Mouse (Mus musculus): Measurements from ENCODE around the gene Plekhb1. TPM values are rescaled to one million over a fixed set of nuclear protein-coding genes. Genes with fewer than 3 reads are reported as not detected.

The Plekhb1 gene
- polyA plus RNA-seq, 1 experiment from 2014 or later, result 2.6 TPM

- Histone ChIP-seq H3K9me3 (ENCODE audit: control insufficient read depth, low read length) (no peaks in the 10 kb centered on the region), H3K4me3 (ENCODE audit: low read length) (no peak overlapping the region), H3K4me2 (replicated peaks; ENCODE audit: low read depth, low read length) (peak overlapping the region; percentile 32), H3K27ac (ENCODE audit: low read depth, low read length) (no peak overlapping the region), H3K27me3 (ENCODE audit: control insufficient read depth, insufficient read depth, low read length) (no peaks in the 10 kb centered on the region), H3K36me3 (ENCODE audit: control insufficient read depth, insufficient read depth, low read length) (no peaks in the 10 kb centered on the region), H3K9ac (ENCODE audit: low read depth, low read length) (no peak overlapping the region), H3K4me1 (ENCODE audit: control insufficient read depth, insufficient read depth, low read length) (peaks cover 3% of the 10 kb centered on the region; the same call in 1 of the 2 replicates)
- WGBS, result 1% methylated on average over 13 of the region's 13 CpGs
- peak; percentile 93 for ATAC-seq (ENCODE audit: low FRiP score, low TSS enrichment)
Measured at GRCm38 (mm10) chr7:100663190-100663589, 976 bp upstream of the Plekhb1 start.

GRCm38 (mm10) chr7:100661264-100661663, 950 bp downstream of the Plekhb1 start:
- Histone ChIP-seq H3K4me2 (replicated peaks; ENCODE audit: low read depth, low read length) (no peak overlapping the region), H3K36me3 (ENCODE audit: control insufficient read depth, insufficient read depth, low read length) (no peaks in the 10 kb centered on the region), H3K4me3 (ENCODE audit: low read length) (no peak overlapping the region), H3K4me1 (ENCODE audit: control insufficient read depth, insufficient read depth, low read length) (peaks cover 4% of the 10 kb centered on the region; the same call in 1 of the 2 replicates), H3K9me3 (ENCODE audit: control insufficient read depth, low read length) (no peaks in the 10 kb centered on the region), H3K27me3 (ENCODE audit: control insufficient read depth, insufficient read depth, low read length) (no peaks in the 10 kb centered on the region), H3K9ac (ENCODE audit: low read depth, low read length) (no peak overlapping the region), H3K27ac (ENCODE audit: low read depth, low read length) (no peak overlapping the region)
- ATAC-seq (ENCODE audit: low FRiP score, low TSS enrichment), result no peak
- WGBS, result 85% methylated on average over 7 of the region's 7 CpGs

GRCm38 (mm10) chr7:100658093-100658578, 4.1 kb downstream of the Plekhb1 start:
- peak; percentile 65 for ATAC-seq (ENCODE audit: low FRiP score, low TSS enrichment)
- Histone ChIP-seq H3K4me2 (replicated peaks; ENCODE audit: low read depth, low read length) (peak overlapping the region; percentile 38), H3K27me3 (ENCODE audit: control insufficient read depth, insufficient read depth, low read length) (no peaks in the 10 kb centered on the region), H3K9me3 (ENCODE audit: control insufficient read depth, low read length) (no peaks in the 10 kb centered on the region), H3K4me1 (ENCODE audit: control insufficient read depth, insufficient read depth, low read length) (peaks cover 4% of the 10 kb centered on the region; the same call in 1 of the 2 replicates), H3K36me3 (ENCODE audit: control insufficient read depth, insufficient read depth, low read length) (no peaks in the 10 kb centered on the region), H3K27ac (ENCODE audit: low read depth, low read length) (no peak overlapping the region), H3K4me3 (ENCODE audit: low read length) (peak overlapping the region; percentile 25; the same call in 1 of the 2 replicates), H3K9ac (ENCODE audit: low read depth, low read length) (no peak overlapping the region)
- 25% methylated on average over 18 of the region's 18 CpGs for WGBS

- no peaks in the 10 kb centered on the region for H3K27me3 ChIP-seq (ENCODE audit: control insufficient read depth, insufficient read depth, low read length)
- H3K9ac ChIP-seq (ENCODE audit: low read depth, low read length), result no peak overlapping the region
- no peaks in the 10 kb centered on the region for H3K36me3 ChIP-seq (ENCODE audit: control insufficient read depth, insufficient read depth, low read length)
- WGBS, result 30% methylated on average over 5 of the region's 5 CpGs
- H3K4me3 ChIP-seq (ENCODE audit: low read length), result no peak overlapping the region
- H3K4me2 ChIP-seq (replicated peaks; ENCODE audit: low read depth, low read length), result no peak overlapping the region
- peaks cover 4% of the 10 kb centered on the region; the same call in 1 of the 2 replicates for H3K4me1 ChIP-seq (ENCODE audit: control insufficient read depth, insufficient read depth, low read length)
- ATAC-seq (ENCODE audit: low FRiP score, low TSS enrichment), result no peak
- H3K27ac ChIP-seq (ENCODE audit: low read depth, low read length), result no peak overlapping the region
- H3K9me3 ChIP-seq (ENCODE audit: control insufficient read depth, low read length), result no peaks in the 10 kb centered on the region
Measured at GRCm38 (mm10) chr7:100656739-100657138, 5.5 kb downstream of the Plekhb1 start.

- Histone ChIP-seq H3K4me2 (replicated peaks; ENCODE audit: low read depth, low read length) (no peak overlapping the region), H3K4me1 (ENCODE audit: control insufficient read depth, insufficient read depth, low read length) (peaks cover 4% of the 10 kb centered on the region; the same call in 1 of the 2 replicates), H3K27me3 (ENCODE audit: control insufficient read depth, insufficient read depth, low read length) (no peaks in the 10 kb centered on the region), H3K9me3 (ENCODE audit: control insufficient read depth, low read length) (no peaks in the 10 kb centered on the region), H3K4me3 (ENCODE audit: low read length) (no peak overlapping the region), H3K9ac (ENCODE audit: low read depth, low read length) (no peak overlapping the region), H3K27ac (ENCODE audit: low read depth, low read length) (no peak overlapping the region), H3K36me3 (ENCODE audit: control insufficient read depth, insufficient read depth, low read length) (no peaks in the 10 kb centered on the region)
- 87% methylated on average over 8 of the region's 8 CpGs for WGBS
- ATAC-seq (ENCODE audit: low FRiP score, low TSS enrichment), result no peak
Measured at GRCm38 (mm10) chr7:100654441-100654840, 7.8 kb downstream of the Plekhb1 start.

GRCm38 (mm10) chr7:100653480-100654266, 8.5 kb downstream of the Plekhb1 start:
- Histone ChIP-seq H3K9ac (ENCODE audit: low read depth, low read length) (no peak overlapping the region), H3K27ac (ENCODE audit: low read depth, low read length) (no peak overlapping the region), H3K9me3 (ENCODE audit: control insufficient read depth, low read length) (no peaks in the 10 kb centered on the region), H3K4me3 (ENCODE audit: low read length) (no peak overlapping the region), H3K27me3 (ENCODE audit: control insufficient read depth, insufficient read depth, low read length) (no peaks in the 10 kb centered on the region), H3K4me1 (ENCODE audit: control insufficient read depth, insufficient read depth, low read length) (peaks cover 4% of the 10 kb centered on the region; the same call in 1 of the 2 replicates), H3K4me2 (replicated peaks; ENCODE audit: low read depth, low read length) (no peak overlapping the region), H3K36me3 (ENCODE audit: control insufficient read depth, insufficient read depth, low read length) (no peaks in the 10 kb centered on the region)
- 81% methylated on average over 9 of the region's 9 CpGs for WGBS
- no peak for ATAC-seq (ENCODE audit: low FRiP score, low TSS enrichment)

GRCm38 (mm10) chr7:100651011-100651410, 11.2 kb downstream of the Plekhb1 start:
- no peaks in the 10 kb centered on the region for H3K27me3 ChIP-seq (ENCODE audit: control insufficient read depth, insufficient read depth, low read length)
- no peaks in the 10 kb centered on the region for H3K4me1 ChIP-seq (ENCODE audit: control insufficient read depth, insufficient read depth, low read length)
- no peaks in the 10 kb centered on the region for H3K9me3 ChIP-seq (ENCODE audit: control insufficient read depth, low read length)
- 0 out of 2 replicates have a peak, but pooled peaks cover 2% of the 10 kb centered on the region for H3K36me3 ChIP-seq (ENCODE audit: control insufficient read depth, insufficient read depth, low read length)
- H3K4me2 ChIP-seq (replicated peaks; ENCODE audit: low read depth, low read length), result no peak overlapping the region
- H3K9ac ChIP-seq (ENCODE audit: low read depth, low read length), result no peak overlapping the region
- H3K4me3 ChIP-seq (ENCODE audit: low read length), result no peak overlapping the region
- WGBS, result 66% methylated on average over 4 of the region's 4 CpGs
- no peak overlapping the region for H3K27ac ChIP-seq (ENCODE audit: low read depth, low read length)
- no peak for ATAC-seq (ENCODE audit: low FRiP score, low TSS enrichment)

GRCm38 (mm10) chr7:100650421-100650820, 11.8 kb downstream of the Plekhb1 start:
- Histone ChIP-seq H3K27me3 (ENCODE audit: control insufficient read depth, insufficient read depth, low read length) (no peaks in the 10 kb centered on the region), H3K9ac (ENCODE audit: low read depth, low read length) (no peak overlapping the region), H3K4me3 (ENCODE audit: low read length) (no peak overlapping the region), H3K36me3 (ENCODE audit: control insufficient read depth, insufficient read depth, low read length) (0 out of 2 replicates have a peak, but pooled peaks cover 2% of the 10 kb centered on the region), H3K27ac (ENCODE audit: low read depth, low read length) (no peak overlapping the region), H3K4me1 (ENCODE audit: control insufficient read depth, insufficient read depth, low read length) (no peaks in the 10 kb centered on the region), H3K9me3 (ENCODE audit: control insufficient read depth, low read length) (no peaks in the 10 kb centered on the region), H3K4me2 (replicated peaks; ENCODE audit: low read depth, low read length) (no peak overlapping the region)
- WGBS, result 73% methylated on average over 6 of the region's 6 CpGs
- ATAC-seq (ENCODE audit: low FRiP score, low TSS enrichment), result 0 out of 2 replicates have a peak, but pooled peaks have one; percentile 5

GRCm38 (mm10) chr7:100649826-100650225, 12.4 kb downstream of the Plekhb1 start:
- Histone ChIP-seq H3K9me3 (ENCODE audit: control insufficient read depth, low read length) (no peaks in the 10 kb centered on the region), H3K4me1 (ENCODE audit: control insufficient read depth, insufficient read depth, low read length) (no peaks in the 10 kb centered on the region), H3K9ac (ENCODE audit: low read depth, low read length) (no peak overlapping the region), H3K4me3 (ENCODE audit: low read length) (no peak overlapping the region), H3K27me3 (ENCODE audit: control insufficient read depth, insufficient read depth, low read length) (no peaks in the 10 kb centered on the region), H3K36me3 (ENCODE audit: control insufficient read depth, insufficient read depth, low read length) (0 out of 2 replicates have a peak, but pooled peaks cover 2% of the 10 kb centered on the region), H3K27ac (ENCODE audit: low read depth, low read length) (no peak overlapping the region), H3K4me2 (replicated peaks; ENCODE audit: low read depth, low read length) (no peak overlapping the region)
- 0 out of 2 replicates have a peak, but pooled peaks have one; percentile 20 for ATAC-seq (ENCODE audit: low FRiP score, low TSS enrichment)
- 43% methylated on average over 8 of the region's 8 CpGs for WGBS

All from kidney, embryonic 14.5 days (tissue).